Mouse (Mus musculus): Measurements from ENCODE around the gene Aldh1l1. TPM values are rescaled to one million over a fixed set of nuclear protein-coding genes. Genes with fewer than 3 reads are reported as not detected.
A peak's percentile ranks its signal among the peaks of the same experiment; 100 is the strongest.
"Not testable (repeated sequence)": the region's sequence is repeated elsewhere in the genome, so short reads cannot be mapped to it uniquely, and the experiment has no call there.

Gene Aldh1l1
- total and polyA plus RNA-seq, 3 experiments: 0.05 TPM; not detected in 2

GRCm38 (mm10) chr6:90629506-90629905, 143.3 kb downstream of the Aldh1l1 start:
- Histone ChIP-seq H3K4me3 (ENCODE audit: low read depth, low read length) (peak overlapping the region; percentile 27; the same call in 1 of the 2 replicates), H3K36me3 (replicated peaks) (peaks cover 99% of the 10 kb centered on the region), H3K4me1 (ENCODE audit: insufficient read depth, low read depth, low read length) (peaks cover 90% of the 10 kb centered on the region), H3K9me3 (replicated peaks) (no peaks in the 10 kb centered on the region; the same call in 1 of the 2 replicates), H3K27me3 (ENCODE audit: insufficient read depth, low read length) (no peaks in the 10 kb centered on the region)
- ATAC-seq (ENCODE audit: extremely low read depth, insufficient number of reproducible peaks, low FRiP score, poor library complexity, severe bottlenecking) (no peak), DNase-seq (ENCODE audit: low spot score) (no peak)
- no peak for TF ChIP-seq POLR2AphosphoS5 (IDR thresholded peaks at IDR 0.05; ENCODE audit: insufficient replicate concordance, low read depth, low read length)
- no peak for TF ChIP-seq CTCF (IDR thresholded peaks at IDR 0.05; ENCODE audit: low read depth, low read length)
- no peak for TF ChIP-seq GATA2 (IDR thresholded peaks at IDR 0.05; ENCODE audit: borderline replicate concordance, low read depth, low read length)
- no peak for TF ChIP-seq GATA1 (IDR thresholded peaks at IDR 0.05; ENCODE audit: borderline replicate concordance, low read length)
- no peak for TF ChIP-seq TAL1 (conservative IDR thresholded peaks at IDR 0.05; ENCODE audit: low read depth, low read length)

DNA sequence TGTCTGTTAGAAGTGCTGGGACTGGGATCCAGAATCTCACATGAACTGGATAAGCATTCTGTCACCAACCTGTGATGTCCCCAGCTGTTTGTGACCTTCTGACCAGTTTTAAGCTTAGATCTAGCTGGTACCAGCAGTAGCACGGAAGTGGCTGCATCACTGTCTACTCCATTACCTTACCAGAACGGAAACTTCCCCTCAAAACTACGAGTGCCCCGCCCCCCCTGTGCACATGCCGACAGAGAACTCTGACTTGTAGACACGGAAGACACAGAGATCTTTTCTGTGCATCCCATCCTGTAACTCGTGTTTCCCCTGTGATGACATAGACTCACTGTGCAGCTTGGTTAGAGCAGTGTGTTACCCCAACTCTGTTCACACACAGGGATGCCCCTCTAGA, 144.2 kb downstream of the Aldh1l1 start:
- TF ChIP-seq CTCF (IDR thresholded peaks at IDR 0.05; ENCODE audit: low read depth, low read length) (no peak), TAL1 (conservative IDR thresholded peaks at IDR 0.05; ENCODE audit: low read depth, low read length) (no peak), GATA2 (IDR thresholded peaks at IDR 0.05; ENCODE audit: borderline replicate concordance, low read depth, low read length) (no peak), GATA1 (IDR thresholded peaks at IDR 0.05; ENCODE audit: borderline replicate concordance, low read length) (no peak), POLR2AphosphoS5 (IDR thresholded peaks at IDR 0.05; ENCODE audit: insufficient replicate concordance, low read depth, low read length) (no peak; the same call in 1 of the 2 replicates)
- DNase-seq (ENCODE audit: low spot score) (no peak), ATAC-seq (ENCODE audit: extremely low read depth, insufficient number of reproducible peaks, low FRiP score, poor library complexity, severe bottlenecking) (no peak)
- Histone ChIP-seq H3K9me3 (replicated peaks) (no peaks in the 10 kb centered on the region; the same call in 1 of the 2 replicates), H3K27me3 (ENCODE audit: insufficient read depth, low read length) (no peaks in the 10 kb centered on the region), H3K4me3 (ENCODE audit: low read depth, low read length) (no peak overlapping the region), H3K36me3 (replicated peaks) (peaks cover 99% of the 10 kb centered on the region), H3K4me1 (ENCODE audit: insufficient read depth, low read depth, low read length) (peaks cover 88% of the 10 kb centered on the region)

DNA sequence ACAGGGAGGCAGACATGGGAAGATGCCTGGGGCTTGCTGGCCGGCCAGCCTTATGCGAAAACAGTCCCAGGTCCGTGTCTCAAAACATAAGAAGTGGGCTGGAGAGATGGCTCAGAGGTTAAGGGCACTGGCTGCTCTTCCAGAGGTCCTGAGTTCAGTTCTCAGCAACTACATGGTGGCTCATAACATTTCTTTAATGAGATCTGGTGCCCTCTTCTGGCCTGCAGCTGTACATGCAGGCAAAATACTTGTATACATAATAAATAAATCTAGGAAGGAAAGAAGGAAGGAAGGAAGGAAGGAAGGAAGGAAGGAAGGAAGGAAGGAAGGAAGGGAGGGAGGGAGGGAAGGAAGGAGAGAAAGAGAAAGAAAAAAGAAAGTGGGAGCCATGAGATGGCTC, 146.3 kb downstream of the Aldh1l1 start:
- not testable (repeated sequence) for H3K4me3 ChIP-seq (ENCODE audit: low read depth, low read length); H3K9me3 ChIP-seq (replicated peaks); ATAC-seq (ENCODE audit: extremely low read depth, insufficient number of reproducible peaks, low FRiP score, poor library complexity, severe bottlenecking); H3K27me3 ChIP-seq (ENCODE audit: insufficient read depth, low read length); DNase-seq (ENCODE audit: low spot score)
- Histone ChIP-seq H3K4me1 (ENCODE audit: insufficient read depth, low read depth, low read length) (peaks cover 77% of the 10 kb centered on the region), H3K36me3 (replicated peaks) (peaks cover 99% of the 10 kb centered on the region)

GRCm38 (mm10) chr6:90635081-90635480, 148.9 kb downstream of the Aldh1l1 start:
- Histone ChIP-seq H3K4me3 (ENCODE audit: low read depth, low read length) (no peak overlapping the region), H3K4me1 (ENCODE audit: insufficient read depth, low read depth, low read length) (peaks cover 56% of the 10 kb centered on the region), H3K36me3 (replicated peaks) (peaks cover 99% of the 10 kb centered on the region), H3K9me3 (replicated peaks) (no peaks in the 10 kb centered on the region; the same call in 1 of the 2 replicates), H3K27me3 (ENCODE audit: insufficient read depth, low read length) (no peaks in the 10 kb centered on the region)
- ATAC-seq (ENCODE audit: extremely low read depth, insufficient number of reproducible peaks, low FRiP score, poor library complexity, severe bottlenecking) (no peak), DNase-seq (ENCODE audit: low spot score) (no peak)
- TF ChIP-seq CTCF (IDR thresholded peaks at IDR 0.05; ENCODE audit: low read depth, low read length): no peak

DNA sequence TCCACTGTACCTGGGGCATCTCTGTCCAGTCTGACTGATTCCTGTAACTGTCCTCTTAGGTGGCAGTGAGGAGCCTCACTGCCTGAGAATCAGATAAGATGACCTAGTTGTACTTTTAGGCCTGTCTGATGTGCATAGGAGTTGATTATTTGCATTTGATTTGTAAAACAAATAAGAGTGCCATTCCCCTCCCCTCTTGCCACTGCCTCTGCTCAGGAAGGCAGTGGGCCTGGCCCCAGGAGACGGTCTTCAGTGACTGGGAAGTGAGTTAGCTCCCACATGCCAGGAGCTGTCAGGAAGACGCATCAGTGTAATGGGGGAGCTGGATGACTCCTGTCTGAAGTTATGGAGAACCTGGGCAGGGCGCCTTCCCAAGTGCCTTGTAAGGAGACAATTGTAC, 149.4 kb downstream of the Aldh1l1 start:
- peaks cover 99% of the 10 kb centered on the region for H3K36me3 ChIP-seq (replicated peaks)
- no peaks in the 10 kb centered on the region; the same call in 1 of the 2 replicates for H3K9me3 ChIP-seq (replicated peaks)
- no peak for DNase-seq (ENCODE audit: low spot score)
- no peak overlapping the region for H3K4me3 ChIP-seq (ENCODE audit: low read depth, low read length)
- peaks cover 50% of the 10 kb centered on the region for H3K4me1 ChIP-seq (ENCODE audit: insufficient read depth, low read depth, low read length)
- no peak for TF ChIP-seq POLR2AphosphoS5 (IDR thresholded peaks at IDR 0.05; ENCODE audit: insufficient replicate concordance, low read depth, low read length)
- TF ChIP-seq GATA1 (IDR thresholded peaks at IDR 0.05; ENCODE audit: borderline replicate concordance, low read length): no peak
- no peak for TF ChIP-seq GATA2 (IDR thresholded peaks at IDR 0.05; ENCODE audit: borderline replicate concordance, low read depth, low read length)
- TF ChIP-seq CTCF (IDR thresholded peaks at IDR 0.05; ENCODE audit: low read depth, low read length): no peak
- TF ChIP-seq TAL1 (conservative IDR thresholded peaks at IDR 0.05; ENCODE audit: low read depth, low read length): no peak
- no peaks in the 10 kb centered on the region for H3K27me3 ChIP-seq (ENCODE audit: insufficient read depth, low read length)
- no peak for ATAC-seq (ENCODE audit: extremely low read depth, insufficient number of reproducible peaks, low FRiP score, poor library complexity, severe bottlenecking)

DNA sequence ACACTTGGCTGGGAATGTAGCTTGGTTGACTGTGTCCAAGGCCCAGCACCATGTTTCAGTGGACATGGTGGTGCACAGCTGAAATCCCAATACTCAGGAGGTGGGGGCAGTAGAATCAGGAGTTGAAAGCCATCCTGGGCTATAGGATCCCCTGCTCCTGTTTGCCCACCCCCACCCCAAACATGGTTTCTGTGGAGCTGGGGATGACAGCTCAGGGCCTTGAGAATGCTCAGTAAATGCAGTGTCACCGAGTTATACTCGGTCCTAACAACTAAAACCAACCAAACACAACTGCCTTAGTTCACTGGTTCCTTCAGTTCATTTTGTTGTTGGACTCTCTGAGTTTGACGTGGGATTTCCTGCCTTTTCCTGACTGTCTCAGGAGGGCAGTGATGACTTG, 156.8 kb downstream of the Aldh1l1 start:
- ATAC-seq (ENCODE audit: extremely low read depth, insufficient number of reproducible peaks, low FRiP score, poor library complexity, severe bottlenecking) (no peak), DNase-seq (ENCODE audit: low spot score) (no peak)
- Histone ChIP-seq H3K36me3 (replicated peaks) (peaks cover 89% of the 10 kb centered on the region), H3K4me3 (ENCODE audit: low read depth, low read length) (no peak overlapping the region), H3K4me1 (ENCODE audit: insufficient read depth, low read depth, low read length) (peaks cover 23% of the 10 kb centered on the region), H3K27me3 (ENCODE audit: insufficient read depth, low read length) (no peaks in the 10 kb centered on the region), H3K9me3 (replicated peaks) (no peaks in the 10 kb centered on the region)
- TF ChIP-seq POLR2AphosphoS5 (IDR thresholded peaks at IDR 0.05; ENCODE audit: insufficient replicate concordance, low read depth, low read length): no peak
- no peak for TF ChIP-seq CTCF (IDR thresholded peaks at IDR 0.05; ENCODE audit: low read depth, low read length)
- no peak for TF ChIP-seq TAL1 (conservative IDR thresholded peaks at IDR 0.05; ENCODE audit: low read depth, low read length)
- TF ChIP-seq GATA1 (IDR thresholded peaks at IDR 0.05; ENCODE audit: borderline replicate concordance, low read length): no peak
- TF ChIP-seq GATA2 (IDR thresholded peaks at IDR 0.05; ENCODE audit: borderline replicate concordance, low read depth, low read length): no peak

GRCm38 (mm10) chr6:90644965-90645364, 158.7 kb downstream of the Aldh1l1 start:
- Histone ChIP-seq H3K4me1 (ENCODE audit: insufficient read depth, low read depth, low read length) (peaks cover 28% of the 10 kb centered on the region), H3K4me3 (ENCODE audit: low read depth, low read length) (no peak overlapping the region), H3K27me3 (ENCODE audit: insufficient read depth, low read length) (no peaks in the 10 kb centered on the region), H3K9me3 (replicated peaks) (no peaks in the 10 kb centered on the region), H3K36me3 (replicated peaks) (peaks cover 70% of the 10 kb centered on the region)
- no peak for TF ChIP-seq GATA2 (IDR thresholded peaks at IDR 0.05; ENCODE audit: borderline replicate concordance, low read depth, low read length)
- TF ChIP-seq POLR2AphosphoS5 (IDR thresholded peaks at IDR 0.05; ENCODE audit: insufficient replicate concordance, low read depth, low read length): no peak
- TF ChIP-seq GATA1 (IDR thresholded peaks at IDR 0.05; ENCODE audit: borderline replicate concordance, low read length): no peak
- no peak for TF ChIP-seq TAL1 (conservative IDR thresholded peaks at IDR 0.05; ENCODE audit: low read depth, low read length)
- no peak for TF ChIP-seq CTCF (IDR thresholded peaks at IDR 0.05; ENCODE audit: low read depth, low read length)
- ATAC-seq (ENCODE audit: extremely low read depth, insufficient number of reproducible peaks, low FRiP score, poor library complexity, severe bottlenecking) (no peak), DNase-seq (ENCODE audit: low spot score) (no peak)

Measured in G1E (cell line).